Mouse (Mus musculus) midbrain, embryonic 10.5 days (tissue): Measurements from ENCODE around the gene Krit1. TPM values are rescaled to one million over a fixed set of nuclear protein-coding genes. Genes with fewer than 3 reads are reported as not detected.

ENCODE experiments used
- polyA plus RNA-seq: library from polyadenylated mRNA; unstranded; fragments of >200 nt; fragmentation: Nextera tagmentation; extraction: Ambion mirVana; gene quantifications from 2 replicates; pipeline ENCODE4 v1.2.1, GENCODE M21; 2016

Gene Krit1
- polyA plus RNA-seq, 1 experiment from 2014 or later = 62.6 TPM

Other genes starting within 250 kb of the Krit1 start
- 3.0 and 3.3 TPM in 2 replicates for gene 1700109H08Rik, start 231.6 kb upstream of the Krit1 start, polyA plus RNA-seq
- gene Pex1, start 207.1 kb upstream of the Krit1 start, polyA plus RNA-seq = 14.8 and 18.3 TPM in 2 replicates
- gene Rbm48, start 206.6 kb upstream of the Krit1 start, polyA plus RNA-seq = 14.8 and 15.3 TPM in 2 replicates
- gene Tmbim7, start 152.0 kb upstream of the Krit1 start, polyA plus RNA-seq = not detected in 2 replicates
- gene Gatad1, start 146.0 kb upstream of the Krit1 start, polyA plus RNA-seq = 87.1 and 92.3 TPM in 2 replicates
- gene Ankib1, start 259 bp upstream of the Krit1 start, polyA plus RNA-seq = 9.5 and 11.5 TPM in 2 replicates
- gene Lrrd1, start 42.0 kb downstream of the Krit1 start, polyA plus RNA-seq = 0.06 TPM in 1 of 2 replicates, not detected in the other
- 9.1 and 10.1 TPM in 2 replicates for gene Mterf1a, start 90.7 kb downstream of the Krit1 start, polyA plus RNA-seq
- 128 and 147 TPM in 2 replicates for gene Akap9, start 124.9 kb downstream of the Krit1 start, polyA plus RNA-seq